Mouse (Mus musculus) stomach, postnatal 0 days (tissue): Measurements from ENCODE around the gene Thsd7b. TPM values are rescaled to one million over a fixed set of nuclear protein-coding genes. Genes with fewer than 3 reads are reported as not detected.

ENCODE experiments used
- ATAC-seq: fragments of 200-750 bp; cut with Nextera tagmentation; 2 replicates; pipeline ENCODE4 v1.8.0; 2017; ENCODE audit not compliant: low FRiP score, low TSS enrichment
- DNase-seq: peaks from one replicate; pipeline ENCODE4 v3.0.0-alpha.2; 2016; ENCODE audit warnings: low spot score
- H3K27ac ChIP-seq: fragments of 300-500 bp; sonication (generic); replicated peaks from 2 replicates; pipeline ENCODE4 v1.5.1; 2014; ENCODE audit warnings: mild to moderate bottlenecking, control low read depth
- H3K27me3 ChIP-seq: fragments of 300-500 bp; sonication (generic); 2 replicates; pipeline ENCODE4 v1.6.1; 2014; ENCODE audit warnings: low read length; ENCODE audit not compliant: control insufficient read depth, insufficient read depth
- H3K36me3 ChIP-seq: fragments of 300-500 bp; sonication (generic); 2 replicates; pipeline ENCODE4 v1.6.1; 2014; ENCODE audit warnings: low read length, mixed read lengths; ENCODE audit not compliant: control insufficient read depth, insufficient read depth
- H3K4me1 ChIP-seq: fragments of 300-500 bp; sonication (generic); replicated peaks from 2 replicates; pipeline ENCODE4 v1.6.1; 2014; ENCODE audit warnings: antibody characterized with exemption; ENCODE audit not compliant: control insufficient read depth, insufficient read depth
- H3K4me2 ChIP-seq: fragments of 300-500 bp; sonication (generic); replicated peaks from 2 replicates; pipeline ENCODE4 v1.6.1; 2014; ENCODE audit warnings: low read depth, mild to moderate bottlenecking, control low read depth, moderate library complexity
- H3K4me3 ChIP-seq: fragments of 300-500 bp; sonication (generic); 2 replicates; pipeline ENCODE4 v1.5.1; 2014; ENCODE audit warnings: low read depth, low read length, control low read depth
- H3K9ac ChIP-seq: fragments of 300-500 bp; sonication (generic); 2 replicates; pipeline ENCODE4 v1.6.1; 2014; ENCODE audit warnings: mild to moderate bottlenecking, low read length, control low read depth, mixed read lengths
- H3K9me3 ChIP-seq: fragments of 300-500 bp; sonication (generic); 2 replicates; pipeline ENCODE4 v1.6.1; 2016; ENCODE audit warnings: low read length; ENCODE audit not compliant: control insufficient read depth
- CTCF ChIP-seq: IDR thresholded peaks from 2 replicates; pipeline ENCODE4 v1.5.1; 2016; ENCODE audit warnings: antibody characterized with exemption, low read depth, mild to moderate bottlenecking, moderate library complexity
- EP300 ChIP-seq: optimal IDR thresholded peaks from 2 replicates; pipeline ENCODE3; 2016; ENCODE audit warnings: antibody characterized with exemption
- WGBS: fragments of 180-500 bp; shearing (Covaris S2); extraction: QIAGEN DNeasy Blood & Tissue Kit; methylation state at CpG from one replicate; pipeline ENCODE4 v1.1.7; 2014; 5-methylcytosine and 5-hydroxymethylcytosine counted together
- polyA plus RNA-seq: library from polyadenylated mRNA; unstranded; fragments of >200 nt; fragmentation: Nextera tagmentation; extraction: Ambion mirVana; gene quantifications from 2 replicates; pipeline ENCODE4 v1.2.1, GENCODE M21; 2015

Thsd7b gene
- polyA plus RNA-seq, 1 experiment from 2014 or later, result 0.53 TPM

GRCm38 (mm10) chr1:129658045-129658444, 384.9 kb downstream of the Thsd7b start:
- ATAC-seq, result no peak
- Histone ChIP-seq H3K4me1 (no peaks in the 10 kb centered on the region), H3K27ac (no peak overlapping the region), H3K4me3 (no peak overlapping the region), H3K9me3 (no peaks in the 10 kb centered on the region), H3K27me3 (no peaks in the 10 kb centered on the region), H3K4me2 (no peak overlapping the region), H3K36me3 (no peaks in the 10 kb centered on the region), H3K9ac (no peak overlapping the region)
- no peak for DNase-seq
- 60% methylated on average over 3 of the region's 3 CpGs for WGBS
- TF ChIP-seq CTCF (no peak), EP300 (no peak)

- Histone ChIP-seq H3K27ac (no peak overlapping the region), H3K4me1 (no peaks in the 10 kb centered on the region), H3K9ac (no peak overlapping the region), H3K4me2 (no peak overlapping the region), H3K9me3 (no peaks in the 10 kb centered on the region), H3K36me3 (no peaks in the 10 kb centered on the region), H3K27me3 (no peaks in the 10 kb centered on the region), H3K4me3 (no peak overlapping the region)
- 31% methylated on average over 1 of the region's 1 CpGs for WGBS
- DNase-seq (no peak), ATAC-seq (no peak)
- TF ChIP-seq CTCF (no peak), EP300 (no peak)
Observed at GRCm38 (mm10) chr1:129675878-129676277, 402.8 kb downstream of the Thsd7b start.

- H3K9me3 ChIP-seq, result no peaks in the 10 kb centered on the region
- TF ChIP-seq EP300 (no peak), CTCF (no peak)
- WGBS, result 49% methylated on average over 4 of the region's 4 CpGs
Observed at GRCm38 (mm10) chr1:129678851-129679250, 405.7 kb downstream of the Thsd7b start.

GRCm38 (mm10) chr1:129705701-129706100, 432.6 kb downstream of the Thsd7b start:
- Histone ChIP-seq H3K27me3 (no peaks in the 10 kb centered on the region), H3K9me3 (no peaks in the 10 kb centered on the region), H3K4me3 (no peak overlapping the region), H3K27ac (no peak overlapping the region), H3K4me1 (no peaks in the 10 kb centered on the region), H3K4me2 (no peak overlapping the region), H3K36me3 (no peaks in the 10 kb centered on the region), H3K9ac (no peak overlapping the region)
- DNase-seq (no peak), ATAC-seq (no peak)
- TF ChIP-seq EP300 (no peak), CTCF (no peak)
- 73% methylated on average over 1 of the region's 1 CpGs for WGBS

More at GRCm38 (mm10) chr1:129678851-129679250, 405.7 kb downstream of the Thsd7b start:
- Histone ChIP-seq H3K36me3 (no peaks in the 10 kb centered on the region), H3K27ac (no peak overlapping the region), H3K9ac (no peak overlapping the region), H3K4me3 (no peak overlapping the region), H3K4me1 (no peaks in the 10 kb centered on the region), H3K27me3 (no peaks in the 10 kb centered on the region), H3K4me2 (no peak overlapping the region)
- no peak for DNase-seq
- ATAC-seq, result no peak

GRCm38 (mm10) chr1:129712706-129713105, 439.6 kb downstream of the Thsd7b start:
- Histone ChIP-seq H3K4me1 (no peaks in the 10 kb centered on the region), H3K36me3 (no peaks in the 10 kb centered on the region), H3K9ac (no peak overlapping the region), H3K27me3 (no peaks in the 10 kb centered on the region), H3K9me3 (no peaks in the 10 kb centered on the region), H3K4me3 (no peak overlapping the region), H3K27ac (no peak overlapping the region), H3K4me2 (no peak overlapping the region)
- TF ChIP-seq EP300 (no peak), CTCF (no peak)
- no peak for ATAC-seq
- WGBS, result 92% methylated on average over 3 of the region's 3 CpGs
- no peak for DNase-seq

- no peak overlapping the region for H3K27ac ChIP-seq
- H3K9ac ChIP-seq, result no peak overlapping the region
- no peaks in the 10 kb centered on the region for H3K9me3 ChIP-seq
- ATAC-seq (no peak), DNase-seq (no peak)
- TF ChIP-seq CTCF, result no peak
- no peak for TF ChIP-seq EP300
- no peaks in the 10 kb centered on the region for H3K36me3 ChIP-seq
- H3K4me2 ChIP-seq, result no peak overlapping the region
- no peak overlapping the region for H3K4me3 ChIP-seq
- no peaks in the 10 kb centered on the region for H3K4me1 ChIP-seq
- no peaks in the 10 kb centered on the region for H3K27me3 ChIP-seq
- 71% methylated on average over 3 of the region's 3 CpGs for WGBS
Observed at GRCm38 (mm10) chr1:129713571-129713970, 440.5 kb downstream of the Thsd7b start.

GRCm38 (mm10) chr1:129719592-129719991, 446.5 kb downstream of the Thsd7b start:
- Histone ChIP-seq H3K4me1 (no peaks in the 10 kb centered on the region), H3K4me2 (no peak overlapping the region), H3K9me3 (no peaks in the 10 kb centered on the region), H3K4me3 (no peak overlapping the region), H3K27me3 (no peaks in the 10 kb centered on the region), H3K9ac (no peak overlapping the region), H3K27ac (no peak overlapping the region), H3K36me3 (no peaks in the 10 kb centered on the region)
- TF ChIP-seq CTCF (peak; percentile 21; the same call in 1 of the 2 replicates), EP300 (no peak)
- DNase-seq (no peak), ATAC-seq (no peak)
